Mouse (Mus musculus) kidney, postnatal 14 days (tissue): ENCODE measurements around the gene Ell.

Experiments used
- DNase-seq: peaks from one replicate; pipeline ENCODE4 v3.0.0; 2022; ENCODE audit warnings: mixed read lengths

The Ell gene

GRCm38 (mm10) chr8:70600473-70601270, 61.4 kb downstream of the Ell start:
- DNase-seq, result peak; percentile 76

GRCm38 (mm10) chr8:70601271-70601649, 62.0 kb downstream of the Ell start:
- peak; percentile 90 for DNase-seq

- no peak for DNase-seq
Observed at GRCm38 (mm10) chr8:70602139-70602811, 63.0 kb downstream of the Ell start.

- DNase-seq, result no peak
Observed at GRCm38 (mm10) chr8:70604558-70604957, 65.3 kb downstream of the Ell start.

- DNase-seq, result no peak
Observed at GRCm38 (mm10) chr8:70605871-70606779, 66.9 kb downstream of the Ell start.

GRCm38 (mm10) chr8:70606780-70607602, 67.7 kb downstream of the Ell start:
- DNase-seq, result peak; percentile 44

GRCm38 (mm10) chr8:70607603-70607897, 68.3 kb downstream of the Ell start:
- no peak for DNase-seq

GRCm38 (mm10) chr8:70607898-70608748, 68.9 kb downstream of the Ell start:
- peak; percentile 72 for DNase-seq

- no peak for DNase-seq
Observed at GRCm38 (mm10) chr8:70608749-70609367, 69.6 kb downstream of the Ell start, which contains the start of gene Ssbp4. Gene Ssbp4, minus strand, starts transcription at chr8:70608872.

- peak; percentile 94 for DNase-seq
Observed at GRCm38 (mm10) chr8:70609368-70609848, 70.2 kb downstream of the Ell start.

GRCm38 (mm10) chr8:70609849-70610795, 70.9 kb downstream of the Ell start:
- peak; percentile 94 for DNase-seq

GRCm38 (mm10) chr8:70610796-70611771, 71.8 kb downstream of the Ell start:
- peak; percentile 87 for DNase-seq

GRCm38 (mm10) chr8:70611849-70612248, 72.6 kb downstream of the Ell start:
- DNase-seq, result peak; percentile 89

GRCm38 (mm10) chr8:70613763-70614162, 74.5 kb downstream of the Ell start:
- DNase-seq, result no peak

GRCm38 (mm10) chr8:70614469-70614868, 75.2 kb downstream of the Ell start:
- DNase-seq, result no peak

GRCm38 (mm10) chr8:70615281-70615680, 76.0 kb downstream of the Ell start:
- DNase-seq, result no peak

GRCm38 (mm10) chr8:70615894-70616293, 76.6 kb downstream of the Ell start, which contains the start of gene Lrrc25:
Gene Lrrc25, plus strand, starts transcription at chr8:70616155.
- DNase-seq, result no peak

GRCm38 (mm10) chr8:70616645-70617044, 77.4 kb downstream of the Ell start:
- DNase-seq, result no peak
